Mouse (Mus musculus) midbrain, embryonic 10.5 days (tissue): ENCODE data around the gene Fam221a. TPM values are rescaled to one million over a fixed set of nuclear protein-coding genes. Genes with fewer than 3 reads are reported as not detected.

Experiments used
- DNase-seq: peaks from one replicate; pipeline ENCODE4 v3.0.0-alpha.2; 2017; ENCODE audit warnings: low spot score
- H3K27ac ChIP-seq: fragments of 300-500 bp; sonication (generic); replicated peaks from 2 replicates; pipeline ENCODE4 v1.5.1; 2016; ENCODE audit warnings: mild to moderate bottlenecking
- H3K27me3 ChIP-seq: fragments of 300-500 bp; sonication (generic); 2 replicates; pipeline ENCODE4 v1.6.1; 2016; ENCODE audit warnings: low read depth, mild to moderate bottlenecking; ENCODE audit not compliant: poor library complexity, severe bottlenecking
- H3K36me3 ChIP-seq: fragments of 300-500 bp; sonication (generic); 2 replicates; pipeline ENCODE4 v1.6.1; 2016; ENCODE audit warnings: mild to moderate bottlenecking, moderate library complexity
- H3K4me1 ChIP-seq: fragments of 300-500 bp; sonication (generic); 2 replicates; pipeline ENCODE4 v1.6.1; 2016
- H3K4me3 ChIP-seq: fragments of 300-500 bp; sonication (generic); 2 replicates; pipeline ENCODE4 v1.5.1; 2016; ENCODE audit warnings: mild to moderate bottlenecking, moderate library complexity
- H3K9me3 ChIP-seq: fragments of 300-500 bp; sonication (generic); replicated peaks from 2 replicates; pipeline ENCODE4 v1.6.1; 2016; ENCODE audit warnings: mild to moderate bottlenecking
- WGBS: fragments of 180-500 bp; shearing (Covaris S2); methylation state at CpG from one replicate; pipeline ENCODE4 v1.1.7; 2016; 5-methylcytosine and 5-hydroxymethylcytosine counted together
- polyA plus RNA-seq: library from polyadenylated mRNA; unstranded; fragments of >200 nt; fragmentation: Nextera tagmentation; extraction: Ambion mirVana; gene quantifications from 2 replicates; pipeline ENCODE4 v1.2.1, GENCODE M21; 2016

The Fam221a gene
- polyA plus RNA-seq, 1 experiment from 2014 or later, result 5.8 TPM

DNA sequence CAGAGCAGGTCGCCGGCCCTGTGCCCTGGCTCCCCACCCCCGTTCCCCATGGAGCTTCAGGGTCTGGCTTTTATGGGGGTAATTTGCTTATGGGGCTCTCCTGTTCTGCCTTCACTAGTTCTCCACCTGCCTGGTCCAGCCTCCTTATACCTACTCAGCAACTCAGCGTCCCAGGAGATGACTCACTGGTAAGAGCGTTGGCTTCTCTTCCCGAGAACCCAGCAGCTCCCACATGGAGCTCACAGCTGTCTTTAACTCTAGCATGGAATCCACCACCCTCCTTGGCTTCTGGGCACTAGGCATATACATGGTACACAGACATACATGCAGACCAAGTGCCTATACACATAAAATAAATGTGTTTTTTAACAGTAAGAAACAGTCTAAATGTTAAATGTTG is 28.4 kb upstream of the Fam221a start:
- peak overlapping the region; percentile 11; the same call in 1 of the 2 replicates for H3K4me3 ChIP-seq
- WGBS, result 34% methylated on average over 6 of the region's 6 CpGs
- peak overlapping the region; percentile 49; the same call in 1 of the 2 replicates for H3K27ac ChIP-seq
- no peaks in the 10 kb centered on the region for H3K36me3 ChIP-seq
- H3K4me1 ChIP-seq, result peaks cover 15% of the 10 kb centered on the region
- H3K27me3 ChIP-seq, result no peaks in the 10 kb centered on the region
- DNase-seq, result no peak
- H3K9me3 ChIP-seq, result no peaks in the 10 kb centered on the region

DNA sequence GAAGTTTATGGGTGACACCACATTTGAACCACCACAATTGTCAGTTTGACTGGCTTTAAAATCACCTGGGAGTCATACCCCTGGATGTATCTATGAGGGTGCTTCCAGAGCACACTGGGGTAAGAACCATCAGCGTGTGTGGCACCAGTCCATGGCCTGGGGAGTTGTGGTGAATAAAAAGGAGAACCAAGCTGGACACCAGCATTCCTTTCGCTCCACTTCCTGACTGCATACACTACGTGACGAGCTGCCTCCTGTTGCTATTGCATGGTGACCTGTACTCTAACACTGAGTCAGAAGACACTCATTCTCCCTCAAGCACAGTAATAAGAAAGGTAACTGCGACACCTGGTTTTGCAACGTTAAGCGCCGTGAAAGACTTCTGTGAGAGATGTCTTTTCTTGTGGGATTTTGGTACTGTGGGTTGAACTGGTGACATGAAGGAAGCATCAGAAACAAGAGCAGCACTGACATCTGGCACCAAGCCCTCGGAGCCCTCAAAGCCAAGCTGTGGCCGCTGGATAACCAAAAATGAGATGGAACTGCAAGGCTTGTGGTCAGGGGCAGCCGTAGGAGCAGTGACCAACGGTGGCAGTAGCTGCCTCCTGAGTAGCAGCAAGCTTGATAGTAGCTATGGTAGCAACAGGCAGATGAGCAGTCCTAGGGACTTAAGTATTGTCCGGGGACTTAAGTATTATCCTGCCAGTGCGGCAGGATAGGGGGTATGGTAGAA is 23.6 kb upstream of the Fam221a start:
- Histone ChIP-seq H3K4me1 (peaks cover 4% of the 10 kb centered on the region), H3K4me3 (no peak overlapping the region), H3K36me3 (no peaks in the 10 kb centered on the region), H3K27ac (no peak overlapping the region), H3K9me3 (no peaks in the 10 kb centered on the region), H3K27me3 (no peaks in the 10 kb centered on the region)
- DNase-seq, result no peak
- 76% methylated on average over 14 of the region's 14 CpGs for WGBS

DNA sequence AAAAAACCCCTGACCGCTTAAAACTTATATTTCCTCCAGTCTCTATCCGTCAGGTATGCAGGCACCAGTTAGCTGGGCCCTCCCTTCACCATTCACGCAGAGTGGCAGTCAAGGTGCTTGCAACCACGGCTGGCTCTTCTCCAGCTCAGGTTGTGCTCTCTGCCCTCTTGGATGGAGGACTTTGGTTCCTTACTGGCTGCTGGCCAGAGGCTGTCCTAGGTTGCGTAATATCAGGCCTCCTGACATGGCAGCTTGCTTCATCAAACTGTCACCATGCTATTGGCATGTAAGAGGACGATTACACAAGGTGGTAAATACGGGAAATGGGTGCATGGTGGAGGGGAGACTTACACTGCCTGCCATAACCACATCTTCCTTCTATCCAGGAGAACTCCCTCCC is 17.7 kb upstream of the Fam221a start:
- H3K27me3 ChIP-seq, result no peaks in the 10 kb centered on the region
- no peak overlapping the region for H3K27ac ChIP-seq
- no peaks in the 10 kb centered on the region for H3K9me3 ChIP-seq
- H3K4me3 ChIP-seq, result no peak overlapping the region
- no peaks in the 10 kb centered on the region for H3K36me3 ChIP-seq
- 92% methylated on average over 7 of the region's 7 CpGs for WGBS
- H3K4me1 ChIP-seq, result no peaks in the 10 kb centered on the region
- DNase-seq, result no peak

DNA sequence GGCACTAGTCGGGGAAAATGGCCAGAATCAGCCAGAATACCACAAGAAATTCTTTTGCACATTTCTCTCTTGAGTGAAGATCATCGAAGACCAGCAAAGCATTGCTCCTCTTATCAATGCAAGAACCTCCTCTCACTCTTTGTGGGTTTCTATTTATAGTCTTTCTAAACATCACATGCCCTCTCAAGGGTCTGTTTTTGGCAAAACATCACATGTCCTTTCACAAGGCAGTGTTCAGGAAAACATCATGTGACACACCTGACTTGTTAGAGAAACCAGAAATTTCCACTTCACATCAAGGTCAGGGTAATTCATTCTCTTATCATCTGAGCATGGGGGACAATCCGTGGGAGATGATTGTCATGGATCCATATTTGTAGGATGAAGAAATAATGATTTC is 12.9 kb upstream of the Fam221a start:
- Histone ChIP-seq H3K9me3 (no peaks in the 10 kb centered on the region), H3K4me3 (no peak overlapping the region), H3K36me3 (no peaks in the 10 kb centered on the region), H3K27ac (no peak overlapping the region), H3K27me3 (no peaks in the 10 kb centered on the region), H3K4me1 (no peaks in the 10 kb centered on the region)
- WGBS, result 93% methylated on average over 3 of the region's 3 CpGs
- no peak for DNase-seq

DNA sequence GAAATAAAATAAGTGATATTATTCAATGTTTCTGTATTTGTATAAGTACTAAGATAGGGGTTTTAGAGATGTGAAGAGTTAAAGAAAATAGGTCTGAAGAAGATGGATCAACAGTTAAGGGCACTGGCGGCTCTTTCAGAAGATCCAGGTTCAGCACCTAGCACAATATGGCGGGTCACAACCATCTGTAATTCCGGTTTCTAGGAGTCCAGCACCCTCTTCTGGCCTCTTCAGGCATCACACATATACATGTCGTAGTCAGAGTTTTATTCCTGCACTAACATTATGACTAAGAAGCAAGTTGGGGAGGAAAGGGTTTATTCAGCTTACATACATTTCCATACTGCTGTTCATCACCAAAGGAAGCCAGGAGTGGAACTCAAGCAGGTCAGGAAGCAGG is 12.4 kb upstream of the Fam221a start:
- no peak for DNase-seq
- Histone ChIP-seq H3K4me1 (no peaks in the 10 kb centered on the region), H3K9me3 (no peaks in the 10 kb centered on the region), H3K36me3 (no peaks in the 10 kb centered on the region), H3K27ac (no peak overlapping the region), H3K27me3 (no peaks in the 10 kb centered on the region), H3K4me3 (no peak overlapping the region)
- 63% methylated on average over 4 of the region's 4 CpGs for WGBS

DNA sequence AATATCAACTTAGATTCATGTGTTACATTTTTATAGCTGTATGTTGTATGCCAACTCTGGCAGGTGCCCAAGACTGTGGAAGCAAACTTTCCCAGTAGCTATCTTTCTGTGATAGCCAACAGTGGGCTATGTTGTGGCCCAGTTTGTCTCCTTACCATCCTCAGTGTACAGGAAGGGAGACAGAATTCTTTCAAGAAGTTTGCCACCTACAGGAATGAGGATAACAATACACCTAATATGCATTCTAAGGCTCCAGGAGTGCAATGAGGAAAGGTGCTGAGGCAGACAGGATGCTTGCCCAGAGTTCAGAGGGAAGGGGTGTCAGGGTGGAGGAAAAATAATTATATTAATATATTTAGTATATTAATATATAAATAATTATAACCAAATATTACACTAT is 7.1 kb upstream of the Fam221a start:
- no peak overlapping the region for H3K27ac ChIP-seq
- no peaks in the 10 kb centered on the region for H3K9me3 ChIP-seq
- no peaks in the 10 kb centered on the region for H3K36me3 ChIP-seq
- no peaks in the 10 kb centered on the region for H3K27me3 ChIP-seq
- H3K4me3 ChIP-seq, result no peak overlapping the region
- H3K4me1 ChIP-seq, result no peaks in the 10 kb centered on the region
- no peak for DNase-seq

DNA sequence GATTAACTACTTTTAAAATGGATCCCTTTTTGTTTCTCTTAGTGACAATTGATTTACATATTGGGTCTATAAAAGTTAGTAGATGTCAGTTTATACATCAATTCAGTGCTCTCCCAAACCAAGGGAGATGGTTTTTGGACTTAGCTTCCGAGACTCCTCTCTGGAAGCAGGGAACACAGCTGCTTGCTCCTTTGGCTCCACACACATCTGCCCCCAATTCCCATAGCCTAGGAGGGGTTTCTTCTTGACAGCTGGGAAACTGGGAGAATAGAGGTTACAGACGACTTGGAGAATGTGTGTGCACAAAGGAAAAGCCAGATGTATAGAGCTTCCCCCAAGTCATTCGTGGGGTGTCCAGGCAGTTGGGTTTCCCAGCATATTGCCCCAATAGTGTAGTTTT is 673 bp downstream of the Fam221a start:
- Histone ChIP-seq H3K27me3 (peaks cover 10% of the 10 kb centered on the region; the same call in 1 of the 2 replicates), H3K27ac (peak overlapping the region; percentile 86; the same call in 1 of the 2 replicates), H3K36me3 (no peaks in the 10 kb centered on the region), H3K4me3 (peak overlapping the region; percentile 69), H3K9me3 (no peaks in the 10 kb centered on the region), H3K4me1 (peaks cover 22% of the 10 kb centered on the region)
- WGBS, result 52% methylated on average over 3 of the region's 3 CpGs
- peak; percentile 19 for DNase-seq

DNA sequence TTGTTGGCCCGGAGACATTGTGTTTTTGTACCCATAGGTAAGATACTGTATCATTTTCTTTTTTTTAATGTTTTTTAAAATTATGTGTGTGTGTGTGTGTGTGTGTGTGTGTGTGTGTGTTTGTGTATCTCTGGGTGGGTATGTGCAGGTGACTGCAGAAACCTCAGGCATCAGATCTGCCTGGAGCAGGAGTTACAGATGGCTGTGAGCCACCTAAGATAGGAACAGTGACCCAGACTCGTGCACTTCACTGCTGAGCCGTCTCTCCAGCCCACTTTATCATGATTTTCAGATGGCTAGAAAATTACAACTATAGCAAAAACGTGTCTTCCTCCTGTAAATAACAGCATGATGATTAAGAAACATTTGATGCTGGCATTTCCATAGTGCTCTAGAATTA is 5.2 kb downstream of the Fam221a start:
- WGBS, result 94% methylated on average over 4 of the region's 4 CpGs
- Histone ChIP-seq H3K9me3 (no peaks in the 10 kb centered on the region), H3K27me3 (peaks cover 10% of the 10 kb centered on the region; the same call in 1 of the 2 replicates), H3K4me1 (peaks cover 10% of the 10 kb centered on the region), H3K36me3 (no peaks in the 10 kb centered on the region), H3K4me3 (no peak overlapping the region), H3K27ac (no peak overlapping the region)
- DNase-seq, result no peak

DNA sequence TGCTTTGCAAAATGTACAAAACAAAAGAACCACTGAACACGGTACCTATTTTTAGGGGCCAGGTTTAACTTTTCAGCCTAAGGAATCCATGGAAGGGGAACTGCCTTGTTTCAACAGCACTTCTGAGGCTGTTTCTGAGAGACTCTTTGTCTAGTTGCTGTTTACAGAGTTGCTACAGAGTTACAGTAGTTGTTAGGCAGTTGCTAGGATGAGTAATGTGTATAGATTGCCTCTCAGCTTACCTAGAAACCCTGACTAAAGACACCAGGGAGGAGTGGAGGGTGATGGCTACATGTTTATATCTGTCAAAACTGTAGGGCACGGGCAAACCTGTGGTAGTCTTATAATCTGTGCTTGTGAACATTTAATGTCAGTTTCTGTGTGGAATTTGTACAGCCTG is 6.4 kb downstream of the Fam221a start:
- no peak for DNase-seq
- H3K4me3 ChIP-seq, result no peak overlapping the region
- H3K36me3 ChIP-seq, result no peaks in the 10 kb centered on the region
- no peaks in the 10 kb centered on the region for H3K9me3 ChIP-seq
- H3K27ac ChIP-seq, result no peak overlapping the region
- 88% methylated on average over 2 of the region's 2 CpGs for WGBS
- 0 out of 2 replicates have a peak, but pooled peaks cover 2% of the 10 kb centered on the region for H3K27me3 ChIP-seq
- no peaks in the 10 kb centered on the region for H3K4me1 ChIP-seq

DNA sequence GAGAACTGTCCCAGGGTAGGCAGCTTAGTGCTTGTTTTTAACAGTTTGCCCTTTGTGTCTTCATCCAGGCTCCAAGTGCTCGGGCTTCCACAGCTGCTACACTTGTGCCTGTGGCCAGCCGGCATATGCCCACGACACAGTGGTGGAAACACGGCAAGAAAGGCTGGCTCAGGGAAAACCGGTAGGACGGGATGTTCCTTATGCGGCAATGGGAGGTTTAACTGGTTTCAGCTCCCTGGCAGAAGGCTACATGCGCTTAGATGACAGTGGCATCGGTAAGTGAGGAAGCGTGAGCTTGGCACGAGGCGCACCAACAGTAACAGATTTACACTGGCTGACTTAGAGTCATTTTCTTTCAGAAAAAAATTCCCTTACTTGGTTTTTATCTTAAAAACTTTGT is 10.8 kb downstream of the Fam221a start:
- H3K27me3 ChIP-seq, result no peaks in the 10 kb centered on the region
- H3K27ac ChIP-seq, result no peak overlapping the region
- H3K4me3 ChIP-seq, result no peak overlapping the region
- 0 out of 2 replicates have a peak, but pooled peaks cover 4% of the 10 kb centered on the region for H3K36me3 ChIP-seq
- H3K9me3 ChIP-seq, result no peaks in the 10 kb centered on the region
- H3K4me1 ChIP-seq, result no peaks in the 10 kb centered on the region
- 73% methylated on average over 12 of the region's 12 CpGs for WGBS
- DNase-seq, result no peak

DNA sequence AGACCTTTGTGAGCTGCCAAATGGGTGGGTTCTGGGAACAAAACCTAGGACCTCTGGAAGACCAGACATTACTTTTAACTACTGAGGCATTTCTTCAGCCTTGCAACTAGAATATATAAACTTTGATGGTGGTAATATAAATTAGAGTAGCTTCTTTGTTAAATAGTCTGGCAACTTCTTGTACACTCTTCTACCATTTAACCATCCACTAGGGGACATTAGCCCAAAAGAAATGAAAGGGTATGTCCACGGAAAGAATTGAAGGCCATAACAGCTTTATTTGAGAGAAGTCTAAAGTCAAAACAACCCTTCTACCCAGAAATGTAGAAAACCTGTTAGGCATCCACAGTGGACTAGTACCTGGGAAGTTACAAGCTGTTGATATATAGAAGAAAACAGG is 26.7 kb downstream of the Fam221a start:
- 72% methylated on average over 1 of the region's 1 CpGs for WGBS
- DNase-seq, result no peak
- no peaks in the 10 kb centered on the region for H3K27me3 ChIP-seq
- no peak overlapping the region for H3K4me3 ChIP-seq
- H3K27ac ChIP-seq, result no peak overlapping the region
- no peaks in the 10 kb centered on the region for H3K4me1 ChIP-seq
- peaks cover 6% of the 10 kb centered on the region; the same call in 1 of the 2 replicates for H3K9me3 ChIP-seq
- no peaks in the 10 kb centered on the region for H3K36me3 ChIP-seq

DNA sequence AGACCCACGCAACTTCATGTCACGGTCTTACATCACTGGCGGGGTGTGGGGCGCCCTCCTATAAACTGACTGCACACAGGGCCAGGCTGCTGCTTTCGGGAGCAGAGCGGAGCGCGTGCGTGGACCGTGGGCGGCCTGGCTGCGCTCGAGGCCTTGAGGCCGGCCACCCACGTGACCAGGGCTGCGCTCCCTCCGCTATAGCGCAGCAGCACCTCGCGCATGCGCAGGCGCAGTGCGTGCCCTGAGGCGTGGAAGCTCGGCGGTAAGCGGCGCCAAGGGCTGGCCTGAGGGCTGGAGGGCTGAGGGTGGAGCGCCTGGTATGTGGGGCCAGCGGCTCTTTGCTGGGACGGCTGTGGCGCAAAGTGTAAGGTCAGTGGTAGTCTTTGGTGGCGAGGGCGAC is 27.8 kb downstream of the Fam221a start, which contains the start of gene Stk31:
Gene Stk31, plus strand, starts transcription at position 289 of the 400 bp plus-strand sequence.
- H3K9me3 ChIP-seq, result peaks cover 6% of the 10 kb centered on the region; the same call in 1 of the 2 replicates
- no peaks in the 10 kb centered on the region for H3K4me1 ChIP-seq
- H3K4me3 ChIP-seq, result no peak within 1 kb of the TSS
- no peak within 1 kb of the TSS for H3K27ac ChIP-seq
- no peak for DNase-seq
- no peaks in the 10 kb centered on the region for H3K27me3 ChIP-seq
- WGBS, result 81% methylated on average over 34 of the region's 34 CpGs
- H3K36me3 ChIP-seq, result no peaks in the 10 kb centered on the region

DNA sequence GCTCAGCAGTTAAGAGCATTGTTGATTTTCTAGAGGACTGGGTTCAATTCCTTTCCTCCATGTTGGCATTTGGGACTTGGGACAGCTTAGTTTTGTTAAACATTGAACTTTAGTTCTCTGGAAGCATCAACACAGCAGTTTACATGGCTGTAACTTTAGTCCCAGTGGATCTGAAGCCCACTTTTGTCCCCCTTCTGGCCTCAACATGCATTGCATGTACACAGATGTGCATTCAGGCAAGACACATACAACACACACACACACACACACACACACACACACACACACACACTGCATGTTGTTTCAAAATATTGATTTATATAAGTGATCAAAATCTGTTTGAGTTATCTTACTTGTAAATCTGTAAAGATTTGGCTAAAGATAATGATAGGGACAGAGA is 29.9 kb downstream of the Fam221a start:
- no peaks in the 10 kb centered on the region for H3K27me3 ChIP-seq
- H3K4me3 ChIP-seq, result no peak overlapping the region
- no peaks in the 10 kb centered on the region for H3K36me3 ChIP-seq
- H3K9me3 ChIP-seq, result peaks cover 6% of the 10 kb centered on the region; the same call in 1 of the 2 replicates
- no peak overlapping the region for H3K27ac ChIP-seq
- no peaks in the 10 kb centered on the region for H3K4me1 ChIP-seq
- DNase-seq, result peak; percentile 42
